Mouse (Mus musculus): Measurements from ENCODE around the gene Cyb5r4. TPM values are rescaled to one million over a fixed set of nuclear protein-coding genes. Genes with fewer than 3 reads are reported as not detected.
"Not testable (repeated sequence)": the region's sequence is repeated elsewhere in the genome, so short reads cannot be mapped to it uniquely, and the experiment has no call there.

Gene Cyb5r4
- polyA plus RNA-seq (2015; fragmentation: Nextera tagmentation; extraction: Ambion mirVana), result 79.2 and 79.3 TPM in 2 replicates

GRCm38 (mm10) chr9:87021778-87022523, at the start of gene Cyb5r4:
TSS of gene Cyb5r4 (plus strand) at chr9:87022014.
- Histone ChIP-seq H3K36me3 (ENCODE audit: insufficient read depth, low read length) (no peaks in the 10 kb centered on the region), H3K9me3 (replicated peaks; ENCODE audit: low read length) (no peaks in the 10 kb centered on the region), H3K9ac (ENCODE audit: low read depth, low read length) (peak within 1 kb of the TSS; percentile 82), H3K4me2 (ENCODE audit: low read length) (peak within 1 kb of the TSS; percentile 63), H3K27ac (peak within 1 kb of the TSS; percentile 84), H3K4me3 (replicated peaks; ENCODE audit: low read depth, low read length) (peak within 1 kb of the TSS; percentile 71), H3K4me1 (replicated peaks; ENCODE audit: insufficient read depth, low read length) (no peaks in the 10 kb centered on the region; the same call in 1 of the 2 replicates), H3K27me3 (ENCODE audit: insufficient read depth, low read length) (no peaks in the 10 kb centered on the region)
- under 1% methylated on average over 52 of the region's 52 CpGs for WGBS
- peak; percentile 100 for ATAC-seq (replicated peaks; ENCODE audit: low FRiP score, low read depth)
- no peak for TF ChIP-seq CTCF (IDR thresholded peaks at IDR 0.05; ENCODE audit: low read depth)
- peak; percentile 98 for DNase-seq (ENCODE audit: low spot score)

- H3K27ac ChIP-seq; H3K27me3 ChIP-seq (ENCODE audit: insufficient read depth, low read length); H3K9ac ChIP-seq (ENCODE audit: low read depth, low read length); H3K9me3 ChIP-seq (replicated peaks; ENCODE audit: low read length); H3K4me3 ChIP-seq (replicated peaks; ENCODE audit: low read depth, low read length); ATAC-seq (replicated peaks; ENCODE audit: low FRiP score, low read depth); DNase-seq (ENCODE audit: low spot score); H3K4me2 ChIP-seq (ENCODE audit: low read length); H3K36me3 ChIP-seq (ENCODE audit: insufficient read depth, low read length); H3K4me1 ChIP-seq (replicated peaks; ENCODE audit: insufficient read depth, low read length): not testable (repeated sequence)
Observed at GRCm38 (mm10) chr9:86972471-86972870, 49.3 kb upstream of the Cyb5r4 start.

- ATAC-seq (replicated peaks; ENCODE audit: low FRiP score, low read depth), result no peak
- 79% methylated on average over 4 of the region's 4 CpGs for WGBS
Observed at GRCm38 (mm10) chr9:86973562-86973961, 48.3 kb upstream of the Cyb5r4 start.

GRCm38 (mm10) chr9:86976896-86977295, 44.9 kb upstream of the Cyb5r4 start:
- no peak for ATAC-seq (replicated peaks; ENCODE audit: low FRiP score, low read depth)
- Histone ChIP-seq H3K4me2 (ENCODE audit: low read length) (no peak overlapping the region), H3K27ac (no peak overlapping the region), H3K4me3 (replicated peaks; ENCODE audit: low read depth, low read length) (no peak overlapping the region), H3K9ac (ENCODE audit: low read depth, low read length) (no peak overlapping the region), H3K9me3 (replicated peaks; ENCODE audit: low read length) (no peaks in the 10 kb centered on the region), H3K27me3 (ENCODE audit: insufficient read depth, low read length) (no peaks in the 10 kb centered on the region), H3K4me1 (replicated peaks; ENCODE audit: insufficient read depth, low read length) (no peaks in the 10 kb centered on the region), H3K36me3 (ENCODE audit: insufficient read depth, low read length) (no peaks in the 10 kb centered on the region)
- no peak for TF ChIP-seq CTCF (IDR thresholded peaks at IDR 0.05; ENCODE audit: low read depth)
- DNase-seq (ENCODE audit: low spot score), result no peak
- 70% methylated on average over 4 of the region's 4 CpGs for WGBS

More at GRCm38 (mm10) chr9:86973562-86973961, 48.3 kb upstream of the Cyb5r4 start:
- DNase-seq (ENCODE audit: low spot score), result no peak
- Histone ChIP-seq H3K36me3 (ENCODE audit: insufficient read depth, low read length) (no peaks in the 10 kb centered on the region), H3K4me2 (ENCODE audit: low read length) (no peak overlapping the region), H3K9me3 (replicated peaks; ENCODE audit: low read length) (no peaks in the 10 kb centered on the region), H3K4me3 (replicated peaks; ENCODE audit: low read depth, low read length) (no peak overlapping the region), H3K27me3 (ENCODE audit: insufficient read depth, low read length) (no peaks in the 10 kb centered on the region), H3K9ac (ENCODE audit: low read depth, low read length) (no peak overlapping the region), H3K27ac (no peak overlapping the region), H3K4me1 (replicated peaks; ENCODE audit: insufficient read depth, low read length) (no peaks in the 10 kb centered on the region)
- no peak for TF ChIP-seq CTCF (IDR thresholded peaks at IDR 0.05; ENCODE audit: low read depth)

GRCm38 (mm10) chr9:86978257-86978907, 43.4 kb upstream of the Cyb5r4 start:
- ATAC-seq (replicated peaks; ENCODE audit: low FRiP score, low read depth), result no peak
- no peaks in the 10 kb centered on the region for H3K9me3 ChIP-seq (replicated peaks; ENCODE audit: low read length)

GRCm38 (mm10) chr9:86980048-86980447, 41.8 kb upstream of the Cyb5r4 start:
- H3K27me3 ChIP-seq (ENCODE audit: insufficient read depth, low read length), result no peaks in the 10 kb centered on the region
- no peak overlapping the region for H3K4me2 ChIP-seq (ENCODE audit: low read length)
- DNase-seq (ENCODE audit: low spot score), result no peak
- H3K4me1 ChIP-seq (replicated peaks; ENCODE audit: insufficient read depth, low read length), result no peaks in the 10 kb centered on the region
- no peak overlapping the region for H3K9ac ChIP-seq (ENCODE audit: low read depth, low read length)
- ATAC-seq (replicated peaks; ENCODE audit: low FRiP score, low read depth), result no peak
- H3K4me3 ChIP-seq (replicated peaks; ENCODE audit: low read depth, low read length), result no peak overlapping the region
- TF ChIP-seq CTCF (IDR thresholded peaks at IDR 0.05; ENCODE audit: low read depth), result no peak
- no peaks in the 10 kb centered on the region for H3K9me3 ChIP-seq (replicated peaks; ENCODE audit: low read length)
- no peak overlapping the region for H3K27ac ChIP-seq
- no peaks in the 10 kb centered on the region for H3K36me3 ChIP-seq (ENCODE audit: insufficient read depth, low read length)

More at GRCm38 (mm10) chr9:86978257-86978907, 43.4 kb upstream of the Cyb5r4 start:
- no peak for DNase-seq (ENCODE audit: low spot score)
- Histone ChIP-seq H3K27me3 (ENCODE audit: insufficient read depth, low read length) (no peaks in the 10 kb centered on the region), H3K4me2 (ENCODE audit: low read length) (no peak overlapping the region), H3K4me1 (replicated peaks; ENCODE audit: insufficient read depth, low read length) (no peaks in the 10 kb centered on the region), H3K4me3 (replicated peaks; ENCODE audit: low read depth, low read length) (no peak overlapping the region), H3K9ac (ENCODE audit: low read depth, low read length) (no peak overlapping the region), H3K27ac (no peak overlapping the region), H3K36me3 (ENCODE audit: insufficient read depth, low read length) (no peaks in the 10 kb centered on the region)
- TF ChIP-seq CTCF (IDR thresholded peaks at IDR 0.05; ENCODE audit: low read depth), result no peak
- 58% methylated on average over 7 of the region's 7 CpGs for WGBS

Data from kidney, postnatal 0 days (tissue).